Mouse (Mus musculus) embryo, embryonic 11.5 days (tissue): ENCODE measurements around the gene Apoa4.

Source experiments
- DNase-seq: peaks from one replicate; pipeline ENCODE4 v3.0.0-alpha.2; 2012; ENCODE audit warnings: low read depth, low spot score

The Apoa4 gene

GRCm38 (mm10) chr9:46272677-46273454, 32.4 kb downstream of the Apoa4 start, which contains the start of gene Zpr1:
Gene Zpr1, plus strand, starts transcription at chr9:46273064.
- DNase-seq = peak; percentile 81

GRCm38 (mm10) chr9:46274494-46274893, 34.0 kb downstream of the Apoa4 start:
- no peak for DNase-seq

- DNase-seq = peak; percentile 86
These were observed 42.3 kb downstream of the Apoa4 start, which contains the start of gene Bud13 for GRCm38 (mm10) chr9:46282631-46283436. Gene Bud13, plus strand, starts transcription at chr9:46283008.
